Mouse (Mus musculus) intestine, postnatal 0 days (tissue): ENCODE data around the gene Nudt21. TPM values are rescaled to one million over a fixed set of nuclear protein-coding genes. Genes with fewer than 3 reads are reported as not detected.

Experiments
- ATAC-seq: fragments of 200-750 bp; cut with Nextera tagmentation; 2 replicates; pipeline ENCODE4 v1.8.0; 2017; ENCODE audit warnings: mild to moderate bottlenecking, moderate TSS enrichment, moderate library complexity
- H3K27ac ChIP-seq: fragments of 300-500 bp; sonication (generic); 2 replicates; pipeline ENCODE4 v1.5.1; 2014; ENCODE audit warnings: mild to moderate bottlenecking, low read depth, low read length, moderate library complexity
- H3K27me3 ChIP-seq: fragments of 300-500 bp; sonication (generic); replicated peaks from 2 replicates; pipeline ENCODE4 v1.6.1; 2014; ENCODE audit warnings: low read length, mixed read lengths; ENCODE audit not compliant: control insufficient read depth, insufficient read depth
- H3K36me3 ChIP-seq: fragments of 300-500 bp; sonication (generic); 2 replicates; pipeline ENCODE4 v1.6.1; 2014; ENCODE audit warnings: mild to moderate bottlenecking, moderate library complexity; ENCODE audit not compliant: control insufficient read depth, insufficient read depth
- H3K4me1 ChIP-seq: fragments of 300-500 bp; sonication (generic); replicated peaks from 2 replicates; pipeline ENCODE4 v1.6.1; 2014; ENCODE audit warnings: antibody characterized with exemption, low read length, mixed read lengths; ENCODE audit not compliant: control insufficient read depth, insufficient read depth
- H3K4me2 ChIP-seq: fragments of 300-500 bp; sonication (generic); replicated peaks from 2 replicates; pipeline ENCODE4 v1.6.1; 2014; ENCODE audit warnings: low read depth, mild to moderate bottlenecking, moderate library complexity
- H3K4me3 ChIP-seq: fragments of 300-500 bp; sonication (generic); 2 replicates; pipeline ENCODE4 v1.5.1; 2014; ENCODE audit warnings: low read depth, low read length
- H3K9ac ChIP-seq: fragments of 300-500 bp; sonication (generic); 2 replicates; pipeline ENCODE4 v1.6.1; 2014; ENCODE audit warnings: mild to moderate bottlenecking, low read depth, low read length
- H3K9me3 ChIP-seq: fragments of 300-500 bp; sonication (generic); 2 replicates; pipeline ENCODE4 v1.6.1; 2016; ENCODE audit warnings: mixed run types; ENCODE audit not compliant: control insufficient read depth
- CTCF ChIP-seq: sonication (generic); IDR thresholded peaks from 2 replicates; pipeline ENCODE4 v1.5.1; 2016; ENCODE audit warnings: low read depth, mild to moderate bottlenecking, control low read depth, antibody characterized with exemption, moderate library complexity
- WGBS: fragments of 180-500 bp; shearing (Covaris S2); extraction: QIAGEN DNeasy Blood & Tissue Kit; methylation state at CpG from one replicate; pipeline ENCODE4 v1.1.7; 2014; 5-methylcytosine and 5-hydroxymethylcytosine counted together
- polyA plus RNA-seq: library from polyadenylated mRNA; unstranded; fragments of >200 nt; fragmentation: Nextera tagmentation; extraction: Ambion mirVana; gene quantifications from 2 replicates; pipeline ENCODE4 v1.2.1, GENCODE M21; 2015

Nudt21 gene
- polyA plus RNA-seq, 1 experiment from 2014 or later, result 60.3 TPM

GRCm38 (mm10) chr8:94013026-94013612, 23.7 kb downstream of the Nudt21 start:
- no peaks in the 10 kb centered on the region for H3K27me3 ChIP-seq
- H3K36me3 ChIP-seq, result no peaks in the 10 kb centered on the region; the same call in 1 of the 2 replicates
- ATAC-seq, result no peak
- peak overlapping the region; percentile 94 for H3K9ac ChIP-seq
- H3K4me3 ChIP-seq, result peak overlapping the region; percentile 84
- H3K27ac ChIP-seq, result 0 out of 2 replicates have a peak overlapping the region, but pooled peaks have one; percentile 97
- no peak for TF ChIP-seq CTCF
- H3K9me3 ChIP-seq, result no peaks in the 10 kb centered on the region
- 22% methylated on average over 7 of the region's 7 CpGs for WGBS
- H3K4me1 ChIP-seq, result peaks cover 11% of the 10 kb centered on the region; the same call in 1 of the 2 replicates
- H3K4me2 ChIP-seq, result peak overlapping the region; percentile 100

- Histone ChIP-seq H3K4me3 (peak within 1 kb of the TSS; percentile 84), H3K36me3 (no peaks in the 10 kb centered on the region; the same call in 1 of the 2 replicates), H3K4me2 (peak within 1 kb of the TSS; percentile 100), H3K9ac (peak within 1 kb of the TSS; percentile 94), H3K4me1 (peaks cover 11% of the 10 kb centered on the region; the same call in 1 of the 2 replicates), H3K27ac (peak within 1 kb of the TSS; percentile 97), H3K9me3 (no peaks in the 10 kb centered on the region), H3K27me3 (no peaks in the 10 kb centered on the region)
- TF ChIP-seq CTCF, result peak; percentile 42
- ATAC-seq, result peak; percentile 96
- WGBS, result under 1% methylated on average over 128 of the region's 130 CpGs
Observed at GRCm38 (mm10) chr8:94012013-94012951, 24.5 kb downstream of the Nudt21 start, which contains the start of gene Amfr. Amfr (minus strand) TSS chr8:94012842.

- Histone ChIP-seq H3K27me3 (no peaks in the 10 kb centered on the region), H3K36me3 (no peaks in the 10 kb centered on the region; the same call in 1 of the 2 replicates), H3K27ac (peak overlapping the region; percentile 97), H3K4me1 (peaks cover 11% of the 10 kb centered on the region; the same call in 1 of the 2 replicates), H3K4me3 (peak overlapping the region; percentile 84), H3K9me3 (no peaks in the 10 kb centered on the region), H3K9ac (peak overlapping the region; percentile 94), H3K4me2 (peak overlapping the region; percentile 100)
- ATAC-seq, result no peak
- 1% methylated on average over 48 of the region's 48 CpGs for WGBS
- 0 out of 2 replicates have a peak, but pooled peaks have one; percentile 18 for TF ChIP-seq CTCF
Observed at GRCm38 (mm10) chr8:94011076-94012012, 25.5 kb downstream of the Nudt21 start.

GRCm38 (mm10) chr8:94010101-94010705, 26.6 kb downstream of the Nudt21 start:
- Histone ChIP-seq H3K27me3 (no peaks in the 10 kb centered on the region), H3K36me3 (no peaks in the 10 kb centered on the region; the same call in none of the 2 replicates), H3K9ac (no peak overlapping the region), H3K4me3 (no peak overlapping the region), H3K9me3 (no peaks in the 10 kb centered on the region), H3K27ac (no peak overlapping the region), H3K4me1 (peaks cover 11% of the 10 kb centered on the region; the same call in 1 of the 2 replicates), H3K4me2 (peak overlapping the region; percentile 100)
- WGBS, result 54% methylated on average over 2 of the region's 2 CpGs
- no peak for TF ChIP-seq CTCF
- ATAC-seq, result no peak

- Histone ChIP-seq H3K36me3 (peaks cover 4% of the 10 kb centered on the region), H3K4me3 (no peak overlapping the region), H3K27me3 (no peaks in the 10 kb centered on the region), H3K9ac (no peak overlapping the region), H3K4me2 (peak overlapping the region; percentile 25), H3K4me1 (peaks cover 11% of the 10 kb centered on the region; the same call in 1 of the 2 replicates), H3K9me3 (no peaks in the 10 kb centered on the region), H3K27ac (no peak overlapping the region)
- ATAC-seq, result no peak
- TF ChIP-seq CTCF, result no peak
- 37% methylated on average over 15 of the region's 15 CpGs for WGBS
Observed at GRCm38 (mm10) chr8:94009243-94009845, 27.5 kb downstream of the Nudt21 start.
